Mouse (Mus musculus) large intestine, adult 2 months (tissue): Measurements from ENCODE around the gene Cacng7. TPM values are rescaled to one million over a fixed set of nuclear protein-coding genes. Genes with fewer than 3 reads are reported as not detected.

Source experiments
- polyA plus RNA-seq: library from polyadenylated mRNA; depleted of rRNA; stranded (reverse); fragments of >200 nt; gene quantifications from 2 replicates; pipeline ENCODE4 v1.2.3, GENCODE M21; 2012; rRNA removed

The Cacng7 gene
- polyA plus RNA-seq, 1 experiment = 4.0 TPM

Other genes starting within 250 kb of the Cacng7 start
- not detected in 2 replicates for gene AU018091, start 163.8 kb upstream of the Cacng7 start, polyA plus RNA-seq
- gene Nlrp12, start 83.2 kb upstream of the Cacng7 start, polyA plus RNA-seq = 0.12 TPM in 1 of 2 replicates, not detected in the other
- 127 and 164 TPM in 2 replicates for gene Myadm, start 43.9 kb upstream of the Cacng7 start, polyA plus RNA-seq
- 0.51 and 0.99 TPM in 2 replicates for gene Prkcg, start 43.8 kb upstream of the Cacng7 start, polyA plus RNA-seq
- gene Cacng8, start 57.7 kb downstream of the Cacng7 start, polyA plus RNA-seq = 0.20 and 0.38 TPM in 2 replicates
- 0.12 TPM in 1 of 2 replicates, not detected in the other for gene Cacng6, start 91.2 kb downstream of the Cacng7 start, polyA plus RNA-seq
- 0.14 and 0.22 TPM in 2 replicates for gene Tarm1, start 169.7 kb downstream of the Cacng7 start, polyA plus RNA-seq